Mouse (Mus musculus) hindbrain, embryonic 14.5 days (tissue): Measurements from ENCODE around the gene Zfp599. TPM values are rescaled to one million over a fixed set of nuclear protein-coding genes. Genes with fewer than 3 reads are reported as not detected.
"Not testable (repeated sequence)": the region's sequence is repeated elsewhere in the genome, so short reads cannot be mapped to it uniquely, and the experiment has no call there.

Experiments used
- ATAC-seq: fragments of 200-750 bp; cut with Nextera tagmentation; 2 replicates; pipeline ENCODE4 v1.8.0; 2017; ENCODE audit warnings: moderate number of reproducible peaks, mild to moderate bottlenecking, moderate TSS enrichment, moderate library complexity; ENCODE audit not compliant: low FRiP score
- DNase-seq: peaks from one replicate; pipeline ENCODE4 v3.0.0-alpha.2; 2015; ENCODE audit warnings: low spot score
- H3K27ac ChIP-seq: fragments of 300-500 bp; sonication (generic); 2 replicates; pipeline ENCODE4 v1.5.1; 2014; ENCODE audit warnings: mild to moderate bottlenecking, moderate library complexity
- H3K27me3 ChIP-seq: fragments of 300-500 bp; sonication (generic); 2 replicates; pipeline ENCODE4 v1.6.1; 2014; ENCODE audit warnings: mild to moderate bottlenecking, low read length, mixed read lengths; ENCODE audit not compliant: control insufficient read depth, insufficient read depth
- H3K36me3 ChIP-seq: fragments of 300-500 bp; sonication (generic); replicated peaks from 2 replicates; pipeline ENCODE4 v1.6.1; 2014; ENCODE audit not compliant: control insufficient read depth, insufficient read depth
- H3K4me1 ChIP-seq: fragments of 300-500 bp; sonication (generic); replicated peaks from 2 replicates; pipeline ENCODE4 v1.6.1; 2014; ENCODE audit warnings: antibody characterized with exemption, low read length, mixed read lengths; ENCODE audit not compliant: control insufficient read depth, insufficient read depth
- H3K4me2 ChIP-seq: fragments of 300-500 bp; sonication (generic); replicated peaks from 2 replicates; pipeline ENCODE4 v1.6.1; 2014; ENCODE audit warnings: mild to moderate bottlenecking, moderate library complexity
- H3K4me3 ChIP-seq: fragments of 300-500 bp; sonication (generic); replicated peaks from 2 replicates; pipeline ENCODE4 v1.5.1; 2014; ENCODE audit warnings: mild to moderate bottlenecking, low read length
- H3K9ac ChIP-seq: fragments of 300-500 bp; sonication (generic); 2 replicates; pipeline ENCODE4 v1.6.1; 2014
- H3K9me3 ChIP-seq: fragments of 300-500 bp; sonication (generic); 2 replicates; pipeline ENCODE4 v1.6.1; 2016; ENCODE audit warnings: low read length; ENCODE audit not compliant: control insufficient read depth
- WGBS: fragments of 180-500 bp; shearing (Covaris S2); extraction: QIAGEN DNeasy Blood & Tissue Kit; methylation state at CpG from one replicate; pipeline ENCODE4 v1.1.7; 2014; 5-methylcytosine and 5-hydroxymethylcytosine counted together
- polyA plus RNA-seq: library from polyadenylated mRNA; unstranded; fragments of >200 nt; fragmentation: Nextera tagmentation; extraction: Ambion mirVana; gene quantifications from 2 replicates; pipeline ENCODE4 v1.2.1, GENCODE M21; 2014

The Zfp599 gene
- polyA plus RNA-seq, result 8.5 and 8.6 TPM in 2 replicates

GRCm38 (mm10) chr9:22259184-22260091, at the start of gene Zfp599:
Gene Zfp599, minus strand, starts transcription at chr9:22259895.
- ATAC-seq (peak; percentile 95), DNase-seq (peak; percentile 72)
- H3K27me3 ChIP-seq, result no peaks in the 10 kb centered on the region
- peak within 1 kb of the TSS; percentile 58 for H3K4me3 ChIP-seq
- H3K4me2 ChIP-seq, result peak within 1 kb of the TSS; percentile 67
- H3K36me3 ChIP-seq, result peaks cover 6% of the 10 kb centered on the region; the same call in 1 of the 2 replicates
- H3K4me1 ChIP-seq, result no peaks in the 10 kb centered on the region
- no peak within 1 kb of the TSS for H3K27ac ChIP-seq
- peaks cover 10% of the 10 kb centered on the region for H3K9me3 ChIP-seq
- H3K9ac ChIP-seq, result peak within 1 kb of the TSS; percentile 77
- WGBS, result 2% methylated on average over 35 of the region's 35 CpGs

- Histone ChIP-seq H3K27ac (peak overlapping the region; percentile 98), H3K4me2 (peak overlapping the region; percentile 71), H3K9ac (peak overlapping the region; percentile 100), H3K36me3 (peaks cover 12% of the 10 kb centered on the region), H3K4me3 (peak overlapping the region; percentile 99)
- H3K9me3 ChIP-seq, DNase-seq, H3K27me3 ChIP-seq, ATAC-seq, H3K4me1 ChIP-seq: not testable (repeated sequence)
- 12% methylated on average over 9 of the region's 9 CpGs for WGBS
Measured at GRCm38 (mm10) chr9:22307920-22308262, 48.2 kb upstream of the Zfp599 start.

GRCm38 (mm10) chr9:22307156-22307919, 47.6 kb upstream of the Zfp599 start, which contains the start of gene Zfp810:
Gene Zfp810, minus strand, starts transcription at chr9:22307648.
- DNase-seq (peak; percentile 96), ATAC-seq (peak; percentile 99)
- H3K4me2 ChIP-seq, result peak within 1 kb of the TSS; percentile 71
- H3K9me3 ChIP-seq, result peaks cover 9% of the 10 kb centered on the region; the same call in 1 of the 2 replicates
- H3K27me3 ChIP-seq, result no peaks in the 10 kb centered on the region
- peaks cover 6% of the 10 kb centered on the region for H3K4me1 ChIP-seq
- peak within 1 kb of the TSS; percentile 100 for H3K9ac ChIP-seq
- peaks cover 17% of the 10 kb centered on the region for H3K36me3 ChIP-seq
- H3K4me3 ChIP-seq, result peak within 1 kb of the TSS; percentile 99
- under 1% methylated on average over 56 of the region's 56 CpGs for WGBS
- H3K27ac ChIP-seq, result peak within 1 kb of the TSS; percentile 98

GRCm38 (mm10) chr9:22306726-22307125, 47.0 kb upstream of the Zfp599 start:
- H3K9ac ChIP-seq, result peak overlapping the region; percentile 100
- DNase-seq, result peak; percentile 68
- H3K27me3 ChIP-seq, result no peaks in the 10 kb centered on the region
- H3K4me1 ChIP-seq, result peaks cover 6% of the 10 kb centered on the region
- H3K4me2 ChIP-seq, result peak overlapping the region; percentile 71
- peaks cover 9% of the 10 kb centered on the region; the same call in 1 of the 2 replicates for H3K9me3 ChIP-seq
- H3K36me3 ChIP-seq, result peaks cover 23% of the 10 kb centered on the region
- H3K27ac ChIP-seq, result peak overlapping the region; percentile 98
- peak overlapping the region; percentile 99 for H3K4me3 ChIP-seq
- 0 out of 2 replicates have a peak, but pooled peaks have one; percentile 15 for ATAC-seq
- 22% methylated on average over 6 of the region's 6 CpGs for WGBS

- Histone ChIP-seq H3K27ac (no peak overlapping the region), H3K4me2 (no peak overlapping the region), H3K9me3 (peaks cover 13% of the 10 kb centered on the region; the same call in 1 of the 2 replicates), H3K9ac (no peak overlapping the region), H3K4me1 (peaks cover 6% of the 10 kb centered on the region), H3K36me3 (peaks cover 62% of the 10 kb centered on the region), H3K4me3 (no peak overlapping the region), H3K27me3 (no peaks in the 10 kb centered on the region)
- ATAC-seq, result no peak
- 100% methylated on average over 1 of the region's 1 CpGs for WGBS
- no peak for DNase-seq
Measured at GRCm38 (mm10) chr9:22302199-22302598, 42.5 kb upstream of the Zfp599 start.

GRCm38 (mm10) chr9:22278733-22279132, 19.0 kb upstream of the Zfp599 start:
- Histone ChIP-seq H3K4me1 (no peaks in the 10 kb centered on the region), H3K27ac (no peak overlapping the region), H3K9me3 (peaks cover 90% of the 10 kb centered on the region), H3K9ac (no peak overlapping the region), H3K4me3 (no peak overlapping the region), H3K4me2 (no peak overlapping the region), H3K36me3 (peaks cover 91% of the 10 kb centered on the region), H3K27me3 (no peaks in the 10 kb centered on the region)
- 100% methylated on average over 4 of the region's 4 CpGs for WGBS
- no peak for ATAC-seq
- no peak for DNase-seq

GRCm38 (mm10) chr9:22268886-22269285, 9.2 kb upstream of the Zfp599 start:
- H3K27ac ChIP-seq, result no peak overlapping the region
- H3K4me2 ChIP-seq, result no peak overlapping the region
- H3K36me3 ChIP-seq, result peaks cover 7% of the 10 kb centered on the region
- H3K27me3 ChIP-seq, result no peaks in the 10 kb centered on the region
- ATAC-seq (no peak), DNase-seq (no peak)
- H3K4me1 ChIP-seq, result no peaks in the 10 kb centered on the region
- no peak overlapping the region for H3K9ac ChIP-seq
- no peak overlapping the region for H3K4me3 ChIP-seq
- 95% methylated on average over 1 of the region's 1 CpGs for WGBS
- peaks cover 27% of the 10 kb centered on the region for H3K9me3 ChIP-seq

- ATAC-seq (no peak), DNase-seq (no peak)
- Histone ChIP-seq H3K4me1 (no peaks in the 10 kb centered on the region), H3K27ac (no peak overlapping the region), H3K4me3 (no peak overlapping the region), H3K27me3 (no peaks in the 10 kb centered on the region), H3K36me3 (no peaks in the 10 kb centered on the region), H3K9ac (no peak overlapping the region), H3K9me3 (0 out of 2 replicates have a peak, but pooled peaks cover 4% of the 10 kb centered on the region), H3K4me2 (no peak overlapping the region)
- 90% methylated on average over 10 of the region's 10 CpGs for WGBS
Measured at GRCm38 (mm10) chr9:22262611-22263010, 2.9 kb upstream of the Zfp599 start.

GRCm38 (mm10) chr9:22261594-22261993, 1.9 kb upstream of the Zfp599 start:
- ATAC-seq (no peak), DNase-seq (no peak)
- no peaks in the 10 kb centered on the region for H3K27me3 ChIP-seq

More at GRCm38 (mm10) chr9:22261594-22261993, 1.9 kb upstream of the Zfp599 start:
- no peak overlapping the region for H3K27ac ChIP-seq
- 98% methylated on average over 1 of the region's 1 CpGs for WGBS
- no peaks in the 10 kb centered on the region for H3K4me1 ChIP-seq
- H3K4me2 ChIP-seq, result no peak overlapping the region
- no peaks in the 10 kb centered on the region for H3K36me3 ChIP-seq
- H3K9me3 ChIP-seq, result 0 out of 2 replicates have a peak, but pooled peaks cover 4% of the 10 kb centered on the region
- H3K4me3 ChIP-seq, result no peak overlapping the region
- H3K9ac ChIP-seq, result no peak overlapping the region
